Mouse (Mus musculus): Measurements from ENCODE around the gene Lgals1. TPM values are rescaled to one million over a fixed set of nuclear protein-coding genes. Genes with fewer than 3 reads are reported as not detected.

Lgals1 gene
- polyA plus RNA-seq, 1 experiment from 2014 or later: 397 TPM

- H3K27me3 ChIP-seq: no peaks in the 10 kb centered on the region
- H3K4me1 ChIP-seq (replicated peaks): peaks cover 95% of the 10 kb centered on the region
- no peak for ATAC-seq (ENCODE audit: insufficient read depth)
- WGBS (ENCODE audit: insufficient replicate concordance): 50% methylated on average over 3 of the region's 3 CpGs
- peak overlapping the region; percentile 32 for H3K9ac ChIP-seq
- H3K4me3 ChIP-seq (replicated peaks): no peak overlapping the region
- H3K27ac ChIP-seq (replicated peaks): peak overlapping the region; percentile 78
- peaks cover 25% of the 10 kb centered on the region for H3K36me3 ChIP-seq (replicated peaks)
- no peaks in the 10 kb centered on the region for H3K9me3 ChIP-seq (replicated peaks)
- peak overlapping the region; percentile 89 for H3K4me2 ChIP-seq
These were observed 30.4 kb upstream of the Lgals1 start for GRCm38 (mm10) chr15:78896149-78896548.

DNA sequence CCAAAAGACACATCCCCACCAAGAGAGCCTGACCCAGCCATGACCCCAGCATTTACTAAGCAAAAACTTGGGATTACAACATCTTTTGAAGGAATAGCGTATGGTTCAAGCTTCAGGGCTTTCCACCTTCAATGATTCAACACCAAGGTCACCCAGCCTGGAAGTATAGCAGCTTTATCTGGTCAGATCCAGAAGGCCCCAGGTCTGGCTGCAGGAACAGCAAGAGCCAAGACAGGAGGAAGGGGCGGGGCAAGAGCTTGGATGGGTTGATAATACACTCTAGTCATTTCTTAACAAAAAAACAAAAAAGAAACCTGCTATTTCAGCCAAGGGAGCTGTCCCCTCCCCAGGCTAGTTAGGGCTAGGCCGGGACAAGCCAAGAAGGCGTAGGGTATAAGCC is 29.0 kb upstream of the Lgals1 start:
- WGBS (ENCODE audit: insufficient replicate concordance): 32% methylated on average over 4 of the region's 4 CpGs
- H3K27ac ChIP-seq (replicated peaks): peak overlapping the region; percentile 78
- H3K9ac ChIP-seq: no peak overlapping the region
- no peak overlapping the region for H3K4me3 ChIP-seq (replicated peaks)
- peak overlapping the region; percentile 89 for H3K4me2 ChIP-seq
- no peaks in the 10 kb centered on the region for H3K27me3 ChIP-seq
- peaks cover 93% of the 10 kb centered on the region for H3K4me1 ChIP-seq (replicated peaks)
- peaks cover 16% of the 10 kb centered on the region for H3K36me3 ChIP-seq (replicated peaks)
- ATAC-seq (ENCODE audit: insufficient read depth): 0 out of 2 replicates have a peak, but pooled peaks have one; percentile 19
- no peaks in the 10 kb centered on the region for H3K9me3 ChIP-seq (replicated peaks)

GRCm38 (mm10) chr15:78898507-78899001 is 28.0 kb upstream of the Lgals1 start:
- Histone ChIP-seq H3K27ac (replicated peaks) (peak overlapping the region; percentile 78), H3K27me3 (no peaks in the 10 kb centered on the region), H3K36me3 (replicated peaks) (peaks cover 16% of the 10 kb centered on the region; the same call in 1 of the 2 replicates), H3K4me3 (replicated peaks) (peak overlapping the region; percentile 70), H3K4me1 (replicated peaks) (peaks cover 92% of the 10 kb centered on the region), H3K9ac (peak overlapping the region; percentile 60), H3K4me2 (peak overlapping the region; percentile 89), H3K9me3 (replicated peaks) (no peaks in the 10 kb centered on the region)
- no peak for ATAC-seq (ENCODE audit: insufficient read depth)
- WGBS (ENCODE audit: insufficient replicate concordance): 19% methylated on average over 6 of the region's 6 CpGs

GRCm38 (mm10) chr15:78899409-78899739 is 27.2 kb upstream of the Lgals1 start, which contains the start of gene Gm49510:
TSS of gene Gm49510 (plus strand) at chr15:78899667.
- H3K27ac ChIP-seq (replicated peaks): peak within 1 kb of the TSS; percentile 78
- 3% methylated on average over 20 of the region's 20 CpGs for WGBS (ENCODE audit: insufficient replicate concordance)
- no peak for ATAC-seq (ENCODE audit: insufficient read depth)
- peak within 1 kb of the TSS; percentile 70 for H3K4me3 ChIP-seq (replicated peaks)
- H3K4me1 ChIP-seq (replicated peaks): peaks cover 86% of the 10 kb centered on the region
- H3K36me3 ChIP-seq (replicated peaks): peaks cover 23% of the 10 kb centered on the region
- peak within 1 kb of the TSS; percentile 89 for H3K4me2 ChIP-seq
- no peaks in the 10 kb centered on the region for H3K27me3 ChIP-seq
- H3K9ac ChIP-seq: peak within 1 kb of the TSS; percentile 60
- no peaks in the 10 kb centered on the region for H3K9me3 ChIP-seq (replicated peaks)

DNA sequence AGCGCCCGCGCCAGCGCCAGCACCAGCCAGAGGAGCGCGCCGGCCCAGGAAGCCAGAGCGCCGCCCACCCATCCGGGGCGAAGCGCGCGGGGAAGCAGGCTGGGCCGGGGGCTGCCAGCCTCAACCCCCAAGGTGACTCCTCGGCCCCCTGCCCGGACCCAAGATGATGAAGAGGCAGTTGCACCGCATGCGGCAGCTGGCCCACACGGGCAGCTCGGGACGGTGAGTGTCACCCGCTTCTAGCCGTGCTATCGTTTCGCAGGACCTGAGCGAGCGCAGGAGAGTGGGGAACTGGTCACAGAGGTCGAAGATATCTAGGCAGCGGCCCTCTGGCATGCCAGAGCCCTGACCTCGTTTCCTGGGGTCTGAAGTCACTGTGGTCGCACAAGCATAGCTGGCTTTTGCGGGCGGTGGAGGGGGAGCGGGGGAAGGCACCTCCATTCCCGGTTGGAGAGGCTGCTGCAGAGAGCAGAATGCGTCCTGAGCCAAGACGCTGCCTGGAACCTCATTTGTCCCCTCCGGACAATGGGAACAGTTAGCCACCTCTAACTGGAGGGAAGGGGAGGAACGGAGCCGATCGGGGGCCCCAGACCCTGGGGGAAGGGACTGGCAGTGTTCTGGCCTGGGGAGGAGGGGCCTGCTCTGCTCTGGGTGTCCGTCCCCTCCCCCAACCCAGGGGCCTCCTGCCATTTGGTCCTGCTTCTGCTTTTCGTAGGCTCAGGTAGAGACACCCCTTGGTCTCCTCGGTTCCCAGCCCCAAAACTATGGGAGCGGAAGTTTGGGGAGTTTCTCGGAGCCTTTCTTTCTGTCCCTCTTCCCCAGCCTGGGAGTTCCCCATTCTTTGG is 26.6 kb upstream of the Lgals1 start, which contains the start of gene Sh3bp1:
Gene Sh3bp1, plus strand, starts transcription at position 29 of the 845 bp plus-strand sequence.
- Histone ChIP-seq H3K9me3 (replicated peaks) (no peaks in the 10 kb centered on the region), H3K27ac (replicated peaks) (peak within 1 kb of the TSS; percentile 78), H3K4me1 (replicated peaks) (peaks cover 80% of the 10 kb centered on the region), H3K27me3 (no peaks in the 10 kb centered on the region), H3K4me2 (peak within 1 kb of the TSS; percentile 89), H3K9ac (peak within 1 kb of the TSS; percentile 60), H3K36me3 (replicated peaks) (peaks cover 29% of the 10 kb centered on the region), H3K4me3 (replicated peaks) (peak within 1 kb of the TSS; percentile 70)
- under 1% methylated on average over 47 of the region's 47 CpGs for WGBS (ENCODE audit: insufficient replicate concordance)
- ATAC-seq (ENCODE audit: insufficient read depth): peak; percentile 55

GRCm38 (mm10) chr15:78900585-78901421 is 25.7 kb upstream of the Lgals1 start:
- Histone ChIP-seq H3K9me3 (replicated peaks) (no peaks in the 10 kb centered on the region), H3K4me3 (replicated peaks) (peak overlapping the region; percentile 70), H3K4me2 (peak overlapping the region; percentile 89), H3K27ac (replicated peaks) (peak overlapping the region; percentile 69), H3K27me3 (no peaks in the 10 kb centered on the region), H3K4me1 (replicated peaks) (peaks cover 71% of the 10 kb centered on the region), H3K36me3 (replicated peaks) (peaks cover 37% of the 10 kb centered on the region), H3K9ac (peak overlapping the region; percentile 60)
- no peak for ATAC-seq (ENCODE audit: insufficient read depth)
- WGBS (ENCODE audit: insufficient replicate concordance): 15% methylated on average over 18 of the region's 18 CpGs

DNA sequence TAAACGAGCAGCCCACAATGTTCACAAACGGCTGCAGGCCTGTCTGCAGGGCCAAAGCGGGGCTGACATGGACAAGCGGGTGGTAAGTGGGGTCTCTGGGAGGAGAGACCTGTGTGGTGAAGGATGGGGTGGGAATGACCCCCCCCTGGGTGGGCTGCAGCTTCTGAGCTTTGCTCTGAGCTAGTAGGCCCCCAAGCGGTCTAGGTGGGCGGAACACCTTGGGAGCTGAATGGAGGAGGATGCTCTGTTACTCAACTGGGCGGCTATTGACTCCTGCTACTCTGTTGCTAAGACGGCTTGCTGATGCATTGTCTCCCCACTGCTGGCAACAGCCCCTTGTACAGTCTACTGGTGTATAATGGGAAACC is 25.1 kb upstream of the Lgals1 start:
- H3K9ac ChIP-seq: no peak overlapping the region
- peak overlapping the region; percentile 69; the same call in 1 of the 2 replicates for H3K27ac ChIP-seq (replicated peaks)
- peaks cover 43% of the 10 kb centered on the region for H3K36me3 ChIP-seq (replicated peaks)
- no peaks in the 10 kb centered on the region for H3K9me3 ChIP-seq (replicated peaks)
- peak overlapping the region; percentile 89 for H3K4me2 ChIP-seq
- H3K4me1 ChIP-seq (replicated peaks): peaks cover 65% of the 10 kb centered on the region
- WGBS (ENCODE audit: insufficient replicate concordance): 65% methylated on average over 8 of the region's 8 CpGs
- ATAC-seq (ENCODE audit: insufficient read depth): no peak
- H3K4me3 ChIP-seq (replicated peaks): peak overlapping the region; percentile 70
- H3K27me3 ChIP-seq: no peaks in the 10 kb centered on the region

DNA sequence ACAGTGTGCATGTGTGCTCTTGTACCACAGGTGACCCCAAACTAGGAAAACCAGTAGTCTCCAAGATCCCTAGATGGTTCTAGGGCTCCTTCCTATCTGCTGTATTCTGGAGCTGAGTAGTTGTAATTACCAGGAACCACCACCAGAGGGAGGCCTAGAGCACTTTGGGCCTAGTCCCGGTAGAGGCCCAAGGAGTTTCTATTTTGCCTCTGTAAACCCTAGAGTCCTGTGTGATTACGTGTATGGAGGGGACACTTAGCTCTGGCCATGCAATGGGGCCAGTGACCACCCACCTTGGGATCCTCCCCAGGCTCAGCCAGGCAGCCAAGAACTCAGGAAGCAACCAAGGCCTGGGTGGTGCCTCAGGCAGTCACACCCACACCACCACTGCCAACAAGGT is 23.3 kb upstream of the Lgals1 start:
- Histone ChIP-seq H3K36me3 (replicated peaks) (peaks cover 61% of the 10 kb centered on the region), H3K4me2 (peak overlapping the region; percentile 47), H3K27ac (replicated peaks) (no peak overlapping the region), H3K9ac (no peak overlapping the region), H3K27me3 (no peaks in the 10 kb centered on the region), H3K4me1 (replicated peaks) (peaks cover 47% of the 10 kb centered on the region), H3K4me3 (replicated peaks) (no peak overlapping the region), H3K9me3 (replicated peaks) (no peaks in the 10 kb centered on the region)
- ATAC-seq (ENCODE audit: insufficient read depth): no peak
- 7% methylated on average over 2 of the region's 2 CpGs for WGBS (ENCODE audit: insufficient replicate concordance)

DNA sequence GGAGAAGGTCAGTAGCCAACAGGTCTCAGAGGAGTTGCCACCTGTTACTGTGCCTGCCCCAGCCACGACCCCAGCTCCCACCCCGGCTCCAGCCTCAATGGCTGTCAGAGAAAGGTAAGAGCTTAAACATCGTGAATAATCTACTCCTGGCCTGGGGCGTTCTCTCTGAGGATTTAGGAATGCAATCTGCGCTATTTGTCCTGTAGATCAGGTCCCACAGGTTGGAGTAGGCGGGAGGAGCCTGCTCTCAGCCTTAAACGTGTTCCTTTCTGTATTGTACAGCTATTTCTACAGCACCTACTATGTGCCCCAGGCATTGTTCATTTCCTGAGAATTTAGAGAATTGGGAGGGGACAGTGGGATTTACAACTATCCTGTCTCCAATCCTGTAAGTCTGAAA is 18.1 kb upstream of the Lgals1 start:
- peaks cover 81% of the 10 kb centered on the region for H3K36me3 ChIP-seq (replicated peaks)

DNA sequence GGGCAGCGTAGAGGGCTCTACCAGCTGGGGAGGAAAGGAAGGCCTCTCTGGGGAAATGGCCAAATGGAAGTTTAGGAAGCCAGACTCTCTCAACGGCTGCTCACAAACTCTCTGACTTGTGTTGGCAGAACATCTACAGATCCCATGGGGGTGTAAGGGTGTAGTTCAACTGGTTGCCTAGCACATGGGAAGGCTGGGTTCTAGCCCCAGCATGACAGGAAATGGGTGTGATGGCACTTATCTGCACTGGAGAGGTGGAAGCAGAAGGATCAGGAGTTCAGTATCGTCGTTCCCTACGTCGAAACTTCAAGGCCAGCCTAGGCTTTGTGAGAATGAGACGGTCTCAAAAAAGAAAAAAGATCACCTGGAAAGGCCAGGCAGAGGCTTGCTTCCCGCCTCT is 17.5 kb upstream of the Lgals1 start:
- H3K4me3 ChIP-seq (replicated peaks): no peak overlapping the region
- peaks cover 25% of the 10 kb centered on the region for H3K4me1 ChIP-seq (replicated peaks)
- 0 out of 2 replicates have a peak, but pooled peaks cover 1% of the 10 kb centered on the region for H3K27me3 ChIP-seq
- H3K9me3 ChIP-seq (replicated peaks): no peaks in the 10 kb centered on the region
- H3K9ac ChIP-seq: no peak overlapping the region
- peaks cover 75% of the 10 kb centered on the region for H3K36me3 ChIP-seq (replicated peaks)
- ATAC-seq (ENCODE audit: insufficient read depth): no peak
- no peak overlapping the region for H3K4me2 ChIP-seq
- WGBS (ENCODE audit: insufficient replicate concordance): 54% methylated on average over 8 of the region's 8 CpGs
- no peak overlapping the region for H3K27ac ChIP-seq (replicated peaks)

More for the DNA sequence above, 18.1 kb upstream of the Lgals1 start:
- Histone ChIP-seq H3K9me3 (replicated peaks) (no peaks in the 10 kb centered on the region), H3K27ac (replicated peaks) (no peak overlapping the region), H3K4me1 (replicated peaks) (peaks cover 23% of the 10 kb centered on the region), H3K4me3 (replicated peaks) (no peak overlapping the region), H3K4me2 (no peak overlapping the region), H3K9ac (no peak overlapping the region), H3K27me3 (no peaks in the 10 kb centered on the region)
- 78% methylated on average over 7 of the region's 7 CpGs for WGBS (ENCODE audit: insufficient replicate concordance)
- ATAC-seq (ENCODE audit: insufficient read depth): no peak

DNA sequence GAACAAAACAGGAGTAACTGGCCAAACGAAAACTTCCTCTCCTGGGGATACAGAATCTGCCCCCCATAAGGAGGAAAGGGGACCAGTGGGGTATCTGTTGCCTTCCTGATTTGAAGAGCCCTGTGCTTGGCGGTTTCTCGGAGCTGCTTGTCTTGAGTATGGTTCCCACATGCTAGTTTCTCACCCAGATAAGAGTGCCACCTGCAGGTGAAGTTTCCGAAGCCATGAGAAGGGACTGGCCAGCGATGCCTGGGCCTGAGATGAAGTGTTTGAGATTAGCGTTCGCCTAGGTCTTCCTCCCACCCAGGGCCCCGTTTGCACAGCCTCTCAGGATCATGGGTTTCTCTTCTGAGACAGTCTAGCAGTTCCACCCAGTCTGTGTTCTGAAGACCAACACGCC is 14.5 kb upstream of the Lgals1 start:
- no peak overlapping the region for H3K27ac ChIP-seq (replicated peaks)
- 31% methylated on average over 9 of the region's 9 CpGs for WGBS (ENCODE audit: insufficient replicate concordance)
- no peaks in the 10 kb centered on the region for H3K9me3 ChIP-seq (replicated peaks)
- H3K9ac ChIP-seq: no peak overlapping the region
- no peak overlapping the region for H3K4me2 ChIP-seq
- peaks cover 46% of the 10 kb centered on the region for H3K36me3 ChIP-seq (replicated peaks)
- H3K27me3 ChIP-seq: 0 out of 2 replicates have a peak, but pooled peaks cover 6% of the 10 kb centered on the region
- peaks cover 55% of the 10 kb centered on the region for H3K4me1 ChIP-seq (replicated peaks)
- H3K4me3 ChIP-seq (replicated peaks): no peak overlapping the region
- ATAC-seq (ENCODE audit: insufficient read depth): no peak

All from liver, embryonic 15.5 days (tissue).